In the genomic region with DNA sequence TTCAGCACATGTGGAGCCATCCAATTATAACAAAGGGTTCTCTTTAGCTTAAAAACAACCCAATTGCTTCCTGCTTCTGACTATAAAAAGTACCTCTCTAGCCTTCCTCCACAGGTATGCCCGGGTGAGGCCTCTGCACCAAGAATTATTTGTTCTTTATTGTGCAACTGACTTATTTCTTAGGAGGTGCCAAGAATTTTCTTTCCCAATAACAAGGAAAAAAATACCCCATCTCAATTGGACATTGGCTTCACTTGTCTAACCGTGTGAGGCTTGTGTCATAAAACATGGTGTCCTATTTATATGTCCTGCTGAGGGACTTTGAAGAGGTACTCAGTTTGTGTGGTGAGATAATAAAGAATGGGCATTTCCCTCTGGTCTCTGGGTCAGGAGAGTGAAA, we compare ENCODE assay signal across 30 mouse cellular contexts. TPM values are rescaled to one million over a fixed set of nuclear protein-coding genes. Genes with fewer than 3 reads are reported as not detected.
"Had no signal": no experiment of that assay in that cellular context is flagged by ENCODE, and none has a peak within 500 bp of the region (broad histone marks: within the 10 kb centered on the region; RNA-seq: fewer than 3 reads in every experiment).

No protein-coding gene starts in this region.

- H3K9me3 ChIP-seq: limb, embryonic 10.5 days; limb, embryonic 13.5 days; liver, embryonic 15.5 days; lung, embryonic 15.5 days had no signal

- H3K27ac ChIP-seq: layer of hippocampus, adult 2 months; limb, embryonic 10.5 days; limb, embryonic 13.5 days; liver, embryonic 15.5 days; lung, embryonic 15.5 days had no signal

- DNase-seq: kidney, adult 18-20 months; kidney, adult 9 months; kidney, postnatal 14 days; layer of hippocampus, adult 9-11 months; liver; midbrain, embryonic 14.5 days; thymus, adult 18-20 months; thymus, postnatal 36 days had no signal

- H3K4me1 ChIP-seq: limb, embryonic 10.5 days; limb, embryonic 13.5 days; liver, embryonic 15.5 days; lung, embryonic 15.5 days had no signal

- H3K27me3 ChIP-seq: limb, embryonic 13.5 days; liver, embryonic 15.5 days; lung, embryonic 15.5 days had no signal

- H3K36me3 ChIP-seq: limb, embryonic 10.5 days; limb, embryonic 13.5 days; liver, embryonic 15.5 days; lung, embryonic 15.5 days had no signal

- H3K4me3 ChIP-seq: layer of hippocampus, adult 2 months; limb, embryonic 10.5 days; limb, embryonic 13.5 days; liver, embryonic 15.5 days; lung, embryonic 15.5 days had no signal

RNA-seq across cellular contexts. Expression of a gene that starts 14.4 kb away (rescaled TPM):
- total RNA-seq: layer of hippocampus, adult 2 months; layer of hippocampus, postnatal 25 days; left cerebral cortex, adult 18-20 months; left cerebral cortex, postnatal 25 days; megakaryocyte progenitor cell, adult 5-6 weeks; megakaryocyte-erythroid progenitor cell, adult 5-6 weeks; midbrain, postnatal 0 days had no signal
- polyA plus RNA-seq: inflammation-experienced regulatory T-cells, adult 6 months; large intestine, adult 2 months; limb, embryonic 10.5 days; limb, embryonic 13.5 days; midbrain, embryonic 11.5 days; midbrain, embryonic 14.5 days; neural tube, embryonic 11.5 days; neural tube, embryonic 14.5 days; small intestine, adult 2 months; spleen, adult 2 months; urinary bladder, adult 2 months had no signal

RNA-seq across cellular contexts. Expression of a gene that starts 19.3 kb away (rescaled TPM):
- total RNA-seq: layer of hippocampus, adult 2 months; layer of hippocampus, postnatal 25 days; left cerebral cortex, adult 18-20 months; left cerebral cortex, postnatal 25 days; megakaryocyte progenitor cell, adult 5-6 weeks; megakaryocyte-erythroid progenitor cell, adult 5-6 weeks; midbrain, postnatal 0 days had no signal
- polyA plus RNA-seq: inflammation-experienced regulatory T-cells, adult 6 months; large intestine, adult 2 months; limb, embryonic 10.5 days; limb, embryonic 13.5 days; midbrain, embryonic 11.5 days; midbrain, embryonic 14.5 days; midbrain, postnatal 0 days; neural tube, embryonic 11.5 days; neural tube, embryonic 14.5 days; small intestine, adult 2 months; spleen, adult 2 months; urinary bladder, adult 2 months had no signal

RNA-seq across cellular contexts. Expression of a gene that starts 38.9 kb away (rescaled TPM):
- total RNA-seq: layer of hippocampus, adult 2 months; layer of hippocampus, postnatal 25 days; left cerebral cortex, adult 18-20 months; left cerebral cortex, postnatal 25 days; megakaryocyte progenitor cell, adult 5-6 weeks; megakaryocyte-erythroid progenitor cell, adult 5-6 weeks; midbrain, postnatal 0 days had no signal
- polyA plus RNA-seq: inflammation-experienced regulatory T-cells, adult 6 months; intestine, embryonic 16.5 days; large intestine, adult 2 months; limb, embryonic 10.5 days; limb, embryonic 13.5 days; midbrain, embryonic 11.5 days; midbrain, embryonic 14.5 days; midbrain, postnatal 0 days; neural tube, embryonic 11.5 days; neural tube, embryonic 14.5 days; small intestine, adult 2 months; spleen, adult 2 months; stomach, embryonic 16.5 days; testis, adult 2 months; urinary bladder, adult 2 months had no signal
